Mouse (Mus musculus) bone marrow, adult 2 months (tissue): ENCODE data around the gene Abcg2. TPM values are rescaled to one million over a fixed set of nuclear protein-coding genes. Genes with fewer than 3 reads are reported as not detected.

Source experiments
- H3K27ac ChIP-seq: fragments of 200-500 bp; 2 replicates; pipeline ENCODE4 v1.5.1; 2012; ENCODE audit warnings: low read depth, mild to moderate bottlenecking, control low read depth, inconsistent platforms, low read length; ENCODE audit not compliant: control insufficient read depth, poor library complexity, insufficient read depth
- H3K4me1 ChIP-seq: fragments of 200-500 bp; 2 replicates; pipeline ENCODE4 v1.6.1; 2011; ENCODE audit warnings: low read length; ENCODE audit not compliant: control insufficient read depth, insufficient read depth
- H3K4me3 ChIP-seq: fragments of 200-500 bp; replicated peaks from 2 replicates; pipeline ENCODE3; 2011; ENCODE audit warnings: mild to moderate bottlenecking, low read depth, low read length, control low read depth; ENCODE audit not compliant: control insufficient read depth
- CTCF ChIP-seq: fragments of 200-500 bp; IDR thresholded peaks from 2 replicates; pipeline ENCODE4 v1.5.1; 2011; ENCODE audit warnings: low read length, control low read depth; ENCODE audit not compliant: control insufficient read depth, insufficient read depth
- POLR2A ChIP-seq: fragments of 200-500 bp; IDR thresholded peaks from 2 replicates; pipeline ENCODE4 v1.6.1; 2011; ENCODE audit warnings: low read depth, mild to moderate bottlenecking, control low read depth, low read length, borderline replicate concordance; ENCODE audit not compliant: control insufficient read depth
- WGBS: fragments of 180-500 bp; shearing (Covaris S2); methylation state at CpG from one replicate; pipeline ENCODE4 v1.1.7; 2018; 5-methylcytosine and 5-hydroxymethylcytosine counted together
- polyA plus RNA-seq: library from polyadenylated mRNA; stranded (reverse); fragments of >200 nt; gene quantifications from 2 replicates; pipeline ENCODE4 v1.2.4, GENCODE M21; 2011; ENCODE audit warnings: low replicate concordance; ENCODE audit not compliant: missing spikeins, insufficient read depth, insufficient read length

The Abcg2 gene
- polyA plus RNA-seq, 1 experiment: 107 TPM

DNA sequence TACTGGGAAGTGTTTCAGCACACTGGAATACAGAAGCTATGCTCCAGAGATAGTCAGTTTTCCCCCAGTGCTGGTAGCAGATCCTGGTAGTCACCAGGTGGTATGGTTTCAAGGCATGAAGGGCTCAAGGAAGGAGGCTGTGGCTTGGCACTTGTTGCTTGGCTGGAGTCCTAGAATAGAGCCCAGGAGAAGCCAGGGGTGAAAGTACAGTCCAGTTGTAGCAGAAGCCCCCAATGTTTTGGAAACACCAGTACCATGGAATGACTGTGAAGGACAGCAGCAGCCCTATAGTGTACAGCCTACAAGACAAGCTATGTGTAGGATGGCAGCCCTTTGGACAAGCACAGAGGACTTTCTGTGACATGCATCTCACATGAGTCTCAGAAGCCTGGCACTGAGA is 54.2 kb downstream of the Abcg2 start:
- no peak overlapping the region for H3K27ac ChIP-seq
- H3K4me1 ChIP-seq: no peaks in the 10 kb centered on the region
- TF ChIP-seq CTCF (no peak), POLR2A (no peak)
- H3K4me3 ChIP-seq: no peak overlapping the region

DNA sequence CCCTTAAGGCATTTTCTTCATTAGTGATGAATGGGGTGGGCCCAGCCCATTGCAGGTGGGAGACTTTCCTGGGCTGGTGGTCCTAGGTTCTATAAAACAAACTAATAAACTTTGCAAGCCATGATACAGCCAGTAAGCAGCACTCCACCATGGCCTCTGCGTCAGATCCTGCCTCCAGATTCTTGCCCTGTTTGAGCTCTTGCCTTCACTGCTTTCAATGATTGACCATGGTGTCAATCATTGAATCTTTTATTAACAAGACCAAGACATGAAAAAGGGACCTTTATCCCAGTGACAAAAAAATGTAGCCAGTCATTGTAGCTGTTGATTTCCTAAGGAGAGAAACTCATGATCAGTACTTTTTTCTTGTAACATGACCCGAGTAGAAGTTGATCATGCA is 55.1 kb downstream of the Abcg2 start:
- Histone ChIP-seq H3K4me1 (no peaks in the 10 kb centered on the region), H3K27ac (no peak overlapping the region), H3K4me3 (no peak overlapping the region)
- WGBS: 85% methylated on average over 2 of the region's 2 CpGs
- TF ChIP-seq CTCF (no peak), POLR2A (no peak)

DNA sequence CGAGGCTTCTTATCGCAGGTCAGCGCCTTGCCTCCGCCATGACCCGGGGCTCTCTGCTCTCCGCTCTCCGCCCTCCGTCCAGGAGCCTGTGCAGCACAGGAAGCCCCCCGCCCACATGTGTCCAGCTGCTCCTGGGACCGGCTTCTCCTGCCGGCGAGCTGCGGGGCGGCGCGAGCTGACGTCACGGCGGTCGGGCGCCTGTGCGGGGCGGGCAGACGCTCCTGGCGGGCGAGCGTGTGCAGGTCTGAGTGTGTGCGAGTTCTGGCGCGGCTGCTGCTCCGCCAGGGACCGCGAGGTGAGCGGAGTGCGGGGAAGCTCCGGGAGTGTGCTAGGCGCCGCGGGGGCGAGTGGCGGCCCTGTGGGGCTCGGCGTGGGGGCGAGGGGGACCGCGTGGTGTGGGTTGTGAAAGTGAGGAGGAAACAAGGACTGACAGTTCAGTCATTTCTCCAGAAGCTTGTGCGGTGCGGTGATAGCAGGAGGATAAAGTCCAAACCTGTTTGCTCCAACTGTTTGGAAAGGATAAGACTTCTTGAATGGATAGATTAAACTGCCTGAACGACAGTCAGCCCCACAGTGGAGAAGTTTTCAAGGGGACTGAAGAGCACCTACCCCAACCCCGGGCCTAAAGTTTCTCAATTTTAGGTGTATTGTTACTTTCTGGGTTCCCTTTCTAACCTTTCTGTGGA is 56.2 kb downstream of the Abcg2 start:
- no peaks in the 10 kb centered on the region for H3K4me1 ChIP-seq
- 1% methylated on average over 50 of the region's 50 CpGs for WGBS
- TF ChIP-seq POLR2A (peak; percentile 79; the same call in 1 of the 2 replicates), CTCF (no peak)
- peak overlapping the region; percentile 55 for H3K4me3 ChIP-seq
- H3K27ac ChIP-seq: peak overlapping the region; percentile 80

DNA sequence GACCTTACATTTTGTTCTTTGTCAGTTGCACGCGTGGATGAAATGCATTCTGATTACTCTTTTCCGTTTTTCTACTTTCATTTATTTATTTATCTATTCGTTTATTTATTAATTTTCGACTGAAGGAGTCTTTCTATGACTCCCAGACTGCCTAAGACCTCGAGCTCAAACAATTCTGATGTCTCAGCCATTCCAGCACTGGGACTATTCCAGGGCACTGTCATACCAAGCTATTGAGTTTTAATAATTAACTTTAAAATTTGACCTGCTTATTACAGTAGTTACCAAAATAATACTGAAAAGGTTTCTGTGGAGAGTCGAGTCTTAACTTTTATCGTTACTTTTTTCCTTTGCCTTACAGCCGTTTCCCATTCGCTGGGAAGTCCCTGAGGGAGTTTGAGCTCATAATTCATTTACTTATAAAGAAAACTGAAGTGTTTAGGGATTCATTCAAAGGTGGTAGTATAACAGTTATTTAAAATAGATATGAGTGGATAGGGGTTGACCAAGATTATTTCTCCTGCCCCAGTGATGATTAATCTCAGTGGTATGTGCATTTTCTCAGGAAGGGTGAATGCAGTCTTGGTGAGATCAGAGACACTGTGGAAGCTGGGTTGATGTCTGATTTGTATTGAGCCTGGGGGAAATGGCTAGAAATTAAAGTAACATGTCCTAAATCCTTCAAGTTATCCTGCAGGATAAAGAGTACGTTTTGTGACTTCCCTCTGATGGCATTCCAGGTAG is 56.9 kb downstream of the Abcg2 start:
- peak overlapping the region; percentile 42 for H3K4me3 ChIP-seq
- no peak overlapping the region for H3K27ac ChIP-seq
- 21% methylated on average over 11 of the region's 11 CpGs for WGBS
- TF ChIP-seq POLR2A (no peak), CTCF (no peak)
- H3K4me1 ChIP-seq: no peaks in the 10 kb centered on the region

DNA sequence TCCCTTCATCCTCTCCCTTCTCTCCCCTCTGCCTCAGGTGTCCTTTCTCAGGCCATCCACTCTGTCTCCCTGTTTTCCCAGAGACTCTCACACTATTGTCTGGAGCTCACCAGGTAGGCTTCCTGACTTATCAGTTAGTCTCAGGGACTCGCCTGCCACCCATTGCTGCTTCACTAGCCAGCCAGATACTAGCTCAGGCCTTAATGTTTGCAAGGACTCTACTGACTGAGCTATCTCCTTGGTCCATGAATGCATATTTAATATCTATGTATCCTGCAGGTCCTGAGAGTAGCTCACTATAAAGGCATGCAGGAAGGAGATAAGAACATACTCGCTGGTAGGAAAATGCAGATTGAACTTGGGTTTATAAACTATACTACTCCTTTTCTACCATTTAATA is 57.9 kb downstream of the Abcg2 start:
- no peaks in the 10 kb centered on the region for H3K4me1 ChIP-seq
- TF ChIP-seq CTCF: no peak
- TF ChIP-seq POLR2A: 0 out of 2 replicates have a peak, but pooled peaks have one; percentile 10
- H3K4me3 ChIP-seq: peak overlapping the region; percentile 13
- peak overlapping the region; percentile 35; the same call in 1 of the 2 replicates for H3K27ac ChIP-seq
- WGBS: 54% methylated on average over 2 of the region's 2 CpGs

DNA sequence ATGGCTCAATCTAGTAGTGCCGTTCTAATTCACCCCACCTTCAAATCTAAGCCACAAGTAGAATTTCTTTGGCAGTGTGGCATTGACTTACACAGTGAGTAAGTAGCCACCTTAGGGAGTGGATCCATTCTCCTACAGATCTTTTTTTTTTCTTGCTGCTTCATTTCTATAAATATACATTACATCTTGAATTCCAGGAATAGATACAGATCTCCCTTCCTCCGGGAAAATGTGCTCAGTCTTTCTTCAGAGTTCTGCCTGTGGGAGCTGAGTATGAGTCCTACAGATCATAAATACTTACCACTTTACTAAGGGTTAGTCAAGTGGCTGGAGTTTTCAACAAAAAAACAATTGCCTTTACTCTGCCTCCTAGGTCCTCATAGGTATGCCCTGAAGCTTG is 60.3 kb downstream of the Abcg2 start:
- Histone ChIP-seq H3K27ac (no peak overlapping the region), H3K4me3 (no peak overlapping the region), H3K4me1 (no peaks in the 10 kb centered on the region)
- TF ChIP-seq POLR2A (no peak), CTCF (no peak)
- WGBS: 78% methylated on average over 2 of the region's 2 CpGs

DNA sequence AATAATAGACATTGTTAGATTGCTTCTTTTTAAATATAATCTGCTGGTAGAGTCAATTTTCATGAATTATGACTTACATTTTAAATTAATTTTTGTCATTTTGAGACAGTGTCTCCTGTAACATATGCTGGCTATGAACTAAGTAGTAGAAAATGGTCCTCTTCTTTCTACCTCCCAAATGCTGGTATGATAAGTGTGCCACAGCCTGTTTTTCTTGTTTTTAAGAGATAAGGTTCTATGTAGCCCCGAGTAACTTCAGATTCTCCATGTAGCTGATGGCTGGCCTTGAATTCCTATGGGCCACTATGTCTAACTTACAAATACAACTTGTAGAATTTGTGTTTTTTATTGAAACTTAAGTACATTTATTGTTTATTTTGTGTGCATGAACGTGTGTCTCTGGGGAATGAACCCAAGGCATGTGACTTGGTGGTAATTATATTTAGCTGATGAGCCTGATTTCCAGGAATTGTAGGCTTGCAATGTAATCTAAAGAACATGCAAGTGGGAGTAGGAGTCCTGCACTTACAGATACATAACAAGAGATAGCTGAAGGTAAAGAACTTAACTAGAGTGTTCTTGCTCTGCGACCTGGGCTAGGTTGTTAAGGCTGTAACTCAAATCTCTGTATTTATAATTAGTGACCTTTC is 63.9 kb downstream of the Abcg2 start:
- Histone ChIP-seq H3K4me3 (no peak overlapping the region), H3K4me1 (no peaks in the 10 kb centered on the region), H3K27ac (no peak overlapping the region)
- TF ChIP-seq CTCF: no peak
- TF ChIP-seq POLR2A: no peak
- 65% methylated on average over 3 of the region's 3 CpGs for WGBS

DNA sequence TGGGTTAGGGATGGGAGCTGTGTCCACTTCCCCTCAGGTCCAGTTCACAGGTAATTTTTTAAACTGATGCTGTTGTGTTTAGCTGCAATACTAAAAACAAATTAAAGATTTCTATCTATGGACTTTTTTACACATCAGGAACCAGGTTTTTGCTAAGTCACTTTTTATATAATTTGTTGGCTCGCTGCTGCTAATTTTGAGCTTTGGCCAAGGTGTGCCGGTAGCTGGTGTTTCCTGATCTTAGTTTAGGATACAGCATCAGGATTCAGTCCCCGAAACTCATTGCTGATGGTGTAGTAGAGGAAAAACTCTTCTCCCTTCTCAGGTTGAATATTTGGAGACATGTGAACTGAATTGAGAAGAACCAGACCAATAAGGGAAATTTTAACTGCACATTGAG is 65.8 kb downstream of the Abcg2 start:
- WGBS: 33% methylated on average over 3 of the region's 3 CpGs
- H3K4me1 ChIP-seq: no peaks in the 10 kb centered on the region
- no peak for TF ChIP-seq POLR2A
- no peak for TF ChIP-seq CTCF
- H3K4me3 ChIP-seq: no peak overlapping the region
- no peak overlapping the region for H3K27ac ChIP-seq
